Mouse (Mus musculus) heart, adult 10 weeks (tissue): ENCODE measurements around the gene Tmem191c. TPM values are rescaled to one million over a fixed set of nuclear protein-coding genes. Genes with fewer than 3 reads are reported as not detected.

Experiments used
- polyA plus RNA-seq: library from polyadenylated mRNA; stranded (reverse); fragments of 350-450 nt; fragmentation: Illumina TruSeq; extraction: RNeasy Lipid Tissue Mini Kit (QIAGEN cat#74804); gene quantifications from one replicate; pipeline ENCODE4 v1.2.3, GENCODE M21; 2014; ENCODE audit warnings: low read depth, low replicate concordance

Gene Tmem191c
- 4.1 TPM for polyA plus RNA-seq

DNA sequence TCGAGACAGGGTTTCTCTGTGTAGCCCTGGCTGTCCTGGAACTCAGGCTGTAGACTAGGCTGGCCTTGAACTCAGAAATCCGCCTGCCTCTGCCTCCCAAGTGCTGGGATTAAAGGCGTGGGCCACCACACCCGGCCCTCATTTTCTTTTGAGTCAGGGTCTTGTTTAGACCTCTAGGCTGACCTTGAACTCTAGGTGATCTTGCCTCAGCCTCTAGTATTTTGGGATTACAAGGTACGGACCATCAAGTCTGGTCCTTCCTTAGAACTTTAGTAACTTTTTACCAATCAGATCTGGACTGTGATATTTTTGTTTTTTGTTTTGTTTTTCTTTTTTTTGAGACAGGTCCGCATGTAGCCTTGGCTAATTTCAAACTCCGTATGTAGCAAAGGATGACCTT, at the start of gene Tmem191c:
Gene Tmem191c, plus strand, starts transcription at position 357 of the 400 bp plus-strand sequence.

DNA sequence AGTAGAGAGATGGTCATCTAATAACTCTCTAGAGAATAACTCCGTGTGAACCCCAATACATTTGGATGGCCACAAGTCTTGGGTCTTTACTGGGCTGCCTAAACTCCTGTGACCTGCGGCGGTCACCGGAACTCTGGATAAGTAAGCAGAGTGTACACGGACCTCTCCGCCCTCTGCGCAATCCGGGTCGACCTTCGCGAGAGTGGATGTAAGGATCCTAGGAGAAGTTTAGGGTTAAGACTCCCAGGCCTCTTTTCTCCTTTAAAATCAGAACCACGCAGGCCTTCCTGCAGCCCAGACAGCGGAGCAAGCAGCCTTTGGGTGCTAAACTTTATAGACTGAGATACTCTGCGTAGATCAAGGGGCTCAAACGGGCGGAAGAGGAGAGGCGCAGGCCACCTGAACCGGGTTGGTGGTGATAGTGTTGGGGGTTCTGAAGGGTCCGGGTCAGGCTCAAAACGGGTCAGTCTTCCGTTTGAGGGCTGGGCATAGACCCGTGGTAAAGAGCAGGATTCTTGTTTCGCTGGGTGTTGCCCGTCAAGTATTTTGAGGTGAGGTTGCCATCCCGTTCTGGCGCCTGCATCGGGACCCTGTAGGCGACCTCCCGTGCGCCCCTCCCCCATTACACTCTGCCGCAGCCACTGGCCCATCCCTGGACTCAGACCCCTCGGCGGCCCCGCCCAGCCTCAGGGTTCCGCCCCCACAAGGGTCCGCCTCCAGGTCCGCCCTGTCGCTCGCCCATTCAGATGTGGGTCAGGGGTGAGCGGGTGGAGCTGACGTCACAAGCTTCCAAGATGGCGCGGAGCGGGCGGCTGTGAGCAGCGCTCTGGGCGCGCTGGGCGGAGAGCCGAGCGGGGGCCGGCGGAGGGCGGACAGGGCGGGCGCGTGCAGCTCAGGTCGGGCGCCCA, 42.8 kb upstream of the Tmem191c start, which contains the start of gene Hic2:
Gene Hic2, plus strand, starts transcription at position 779 of the 908 bp plus-strand sequence.

DNA sequence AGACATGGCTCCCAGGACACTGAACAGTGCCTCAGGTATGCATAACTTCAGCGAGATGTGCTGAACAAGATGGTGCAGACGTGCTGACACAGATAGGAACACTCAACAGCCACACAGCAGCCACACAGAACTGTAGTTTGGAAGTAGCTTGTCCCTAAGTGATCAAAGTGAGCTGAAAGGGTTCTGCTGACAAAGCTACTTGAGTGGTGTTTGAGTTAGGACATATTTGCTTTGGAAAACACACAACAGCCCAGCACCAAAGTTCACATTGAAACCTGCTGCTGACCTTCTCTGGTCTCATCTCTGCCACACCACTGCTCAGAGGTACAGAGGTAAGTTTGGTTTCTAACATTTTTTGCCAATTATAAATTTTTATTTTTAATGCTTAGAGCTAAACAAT, 55.2 kb downstream of the Tmem191c start, which contains the start of gene Serpind1:
Gene Serpind1, plus strand, starts transcription at position 256 of the 400 bp plus-strand sequence.

Other genes with a start within 250 kb of the Tmem191c start
- gene Ypel1, start 206.4 kb upstream of the Tmem191c start, polyA plus RNA-seq, result 0.84 TPM
- 44.2 TPM for gene Ppil2, start 164.8 kb upstream of the Tmem191c start, polyA plus RNA-seq
- not detected for gene 2610318N02Rik, start 150.9 kb upstream of the Tmem191c start, polyA plus RNA-seq
- gene Sdf2l1, start 143.7 kb upstream of the Tmem191c start, polyA plus RNA-seq, result 7.7 TPM
- gene Ydjc, start 131.5 kb upstream of the Tmem191c start, polyA plus RNA-seq, result 2.1 TPM
- gene Ccdc116, start 128.8 kb upstream of the Tmem191c start, polyA plus RNA-seq, result 0.10 TPM
- 102 TPM for gene Ube2l3, start 73.4 kb upstream of the Tmem191c start, polyA plus RNA-seq
- not detected for gene Rimbp3, start 67.5 kb upstream of the Tmem191c start, polyA plus RNA-seq
- 2.0 TPM for gene Hic2, start 42.5 kb upstream of the Tmem191c start, polyA plus RNA-seq
- 0.42 TPM for gene Serpind1, start 55.3 kb downstream of the Tmem191c start, polyA plus RNA-seq
- gene Snap29, start 129.9 kb downstream of the Tmem191c start, polyA plus RNA-seq, result 20.0 TPM
- gene Pi4ka, start 130.2 kb downstream of the Tmem191c start, polyA plus RNA-seq, result 62.0 TPM
- gene Crkl, start 175.9 kb downstream of the Tmem191c start, polyA plus RNA-seq, result 20.1 TPM
- not detected for gene Aifm3, start 213.5 kb downstream of the Tmem191c start, polyA plus RNA-seq
- 38.3 TPM for gene Lztr1, start 232.6 kb downstream of the Tmem191c start, polyA plus RNA-seq